Mouse (Mus musculus) urinary bladder, adult 18-20 months (tissue): ENCODE results near the gene Xpot.

Experiments
- DNase-seq, 2 experiments: peaks; one replicate each; pipeline ENCODE4 v3.0.0; 2022; ENCODE audit warnings: low spot score in 2 of 2, mixed read lengths in 2 of 2

Gene Xpot

DNA sequence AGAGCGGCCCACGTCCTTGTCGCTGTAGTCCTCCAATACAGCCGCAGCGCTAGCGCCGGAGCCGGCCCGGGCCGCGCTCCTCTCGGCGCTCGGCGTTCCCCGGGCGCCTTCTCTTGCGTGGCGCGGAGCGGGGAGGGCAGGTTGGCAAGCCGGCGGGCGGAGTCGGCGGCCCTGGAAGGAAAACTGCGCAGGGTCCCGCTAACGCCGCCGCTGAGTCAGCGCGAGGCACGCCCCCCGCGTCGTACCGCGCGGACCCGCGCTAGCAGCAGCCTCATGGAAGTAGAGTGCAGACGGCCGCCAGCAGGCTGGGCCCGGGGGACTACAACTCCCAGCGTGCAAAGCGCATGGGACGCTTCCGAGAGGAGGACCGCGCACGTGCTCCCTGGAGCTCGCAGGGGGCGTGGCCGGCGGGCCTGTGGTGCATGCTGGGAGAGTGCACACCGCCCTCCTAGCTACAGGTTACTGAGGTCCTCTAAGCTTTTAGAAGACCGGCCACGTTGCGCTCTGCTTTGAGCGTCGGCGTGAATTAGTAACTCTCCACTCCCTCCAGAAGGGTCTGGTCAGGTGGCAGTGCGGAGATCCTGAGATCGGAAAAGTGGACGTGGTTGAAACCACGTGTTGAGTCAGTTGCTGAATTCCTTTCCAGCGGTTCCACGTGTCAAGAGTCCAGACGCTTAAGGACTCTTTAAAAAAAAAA is at the start of gene Xpot:
TSS of gene Xpot (minus strand) at position 147 of the 697 bp plus-strand sequence.
- peak; percentile 96 to 98 for DNase-seq

DNA sequence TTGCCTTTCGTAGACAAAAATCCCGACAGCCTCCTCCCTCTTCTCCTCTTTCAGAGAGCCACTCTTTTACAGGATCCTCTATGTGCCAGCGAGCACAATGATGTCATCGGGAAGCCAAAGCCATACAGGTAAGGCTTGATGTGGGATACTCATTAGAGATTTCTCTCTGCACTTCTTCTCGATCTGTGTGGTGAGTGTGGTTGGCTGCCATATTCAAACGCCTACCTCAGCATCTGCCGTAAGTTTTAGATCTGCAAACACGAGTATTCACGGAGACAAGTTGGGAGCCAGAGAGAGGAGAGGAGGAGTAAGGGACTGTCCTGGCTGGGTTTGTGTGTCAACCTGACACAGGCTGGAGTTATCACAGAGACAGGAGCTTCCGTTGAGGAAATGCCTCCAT is 43.0 kb upstream of the Xpot start:
- no peak for DNase-seq

DNA sequence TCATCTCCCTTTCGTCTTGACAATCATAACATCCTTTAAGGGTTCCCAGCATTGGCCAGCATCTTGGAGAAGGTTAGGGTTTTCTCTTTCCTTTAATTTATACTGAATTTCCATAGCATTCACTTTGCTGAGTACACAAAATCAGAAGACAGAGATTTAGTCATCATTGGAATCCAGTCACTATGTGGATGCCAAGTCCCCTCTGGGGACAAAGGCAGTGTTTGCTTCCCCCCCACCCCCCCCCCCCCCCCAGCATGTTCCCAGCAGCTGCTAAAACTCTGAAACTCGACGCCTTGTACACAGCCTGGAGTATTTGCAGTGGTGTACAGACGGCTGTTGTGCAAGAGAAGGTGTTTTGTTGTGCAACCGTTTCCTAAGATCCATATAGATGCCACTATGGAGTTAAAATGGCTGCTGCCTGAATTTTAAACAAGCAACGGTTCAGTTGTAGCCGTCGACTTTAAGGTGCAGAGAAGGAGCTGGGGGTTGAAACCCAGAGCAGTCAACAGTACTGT is 39.6 kb upstream of the Xpot start:
- no peak for DNase-seq

DNA sequence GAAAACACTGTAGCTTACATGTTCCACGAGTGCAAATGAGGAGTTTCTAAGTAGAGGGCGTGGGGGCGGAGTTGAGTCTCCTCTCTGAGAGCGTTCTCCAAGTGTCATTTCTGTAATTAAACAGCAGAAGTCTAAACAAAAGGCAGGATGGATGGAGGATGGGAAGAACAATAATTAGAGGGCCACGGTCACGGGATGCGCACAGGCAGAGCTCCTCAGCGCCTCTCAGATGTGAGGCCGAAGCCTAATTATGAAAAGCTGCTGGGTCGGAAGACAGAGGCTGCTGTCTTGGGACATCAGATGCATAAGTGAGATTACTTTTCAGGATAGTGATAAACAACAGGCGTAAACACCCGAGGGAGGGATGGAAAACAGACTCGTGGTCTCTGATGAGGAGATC is 37.5 kb upstream of the Xpot start:
- no peak for DNase-seq

DNA sequence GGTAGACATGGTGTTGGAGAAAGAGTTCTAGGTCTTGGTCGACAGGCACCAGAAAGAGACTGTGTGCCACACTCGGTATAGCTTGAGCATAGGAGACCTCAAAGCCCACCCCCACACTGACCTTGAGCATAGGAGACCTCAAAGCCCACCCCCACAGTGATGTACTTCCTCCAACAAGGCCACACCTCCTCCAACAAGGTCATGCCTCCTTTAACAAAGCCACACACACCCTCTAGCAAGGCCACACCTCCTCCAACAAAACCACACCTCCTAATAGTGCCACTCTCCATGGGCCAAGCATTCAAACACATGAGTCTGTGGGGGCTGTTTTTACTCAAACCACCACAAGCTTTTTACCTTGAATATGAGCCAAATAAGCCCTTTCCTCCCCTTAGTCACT is 36.6 kb upstream of the Xpot start:
- DNase-seq: no peak

DNA sequence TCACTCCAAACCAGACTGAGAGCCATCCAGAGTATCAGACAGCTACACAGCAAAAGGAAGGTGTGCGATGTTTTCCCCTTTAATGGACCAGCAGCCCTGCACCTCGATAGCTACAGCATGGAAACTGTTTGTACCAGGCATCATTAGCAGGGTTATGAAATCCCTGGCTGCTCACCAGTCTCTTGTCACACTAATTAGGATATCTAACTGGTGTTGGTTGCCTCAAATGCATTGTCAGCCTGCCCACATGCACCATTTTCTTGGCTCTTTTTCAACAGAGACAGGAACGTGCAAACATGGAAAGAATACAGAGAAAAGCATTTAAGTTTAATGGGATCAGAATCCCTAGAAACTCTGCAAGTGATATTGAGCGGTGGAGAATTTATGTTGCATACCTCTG is 29.8 kb upstream of the Xpot start:
- DNase-seq: no peak

DNA sequence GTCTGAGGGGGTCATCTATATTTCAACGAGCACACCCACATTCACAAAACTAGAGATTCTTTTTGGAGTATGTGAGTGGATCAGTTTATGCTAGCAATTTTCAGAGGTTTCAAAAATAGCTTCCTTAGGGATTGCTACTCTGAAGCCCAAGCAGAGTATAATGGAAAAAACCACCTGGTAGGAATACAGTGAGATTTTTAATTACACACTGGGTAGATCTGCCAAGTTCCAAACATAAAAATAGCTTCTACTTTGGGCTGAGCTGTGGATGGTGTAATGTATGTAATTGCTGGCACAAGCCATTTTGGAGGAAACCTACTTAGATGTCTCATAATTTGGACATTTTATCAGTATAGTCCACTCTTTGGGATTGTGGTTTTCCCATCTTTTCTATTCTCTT is 26.9 kb upstream of the Xpot start:
- DNase-seq: no peak

DNA sequence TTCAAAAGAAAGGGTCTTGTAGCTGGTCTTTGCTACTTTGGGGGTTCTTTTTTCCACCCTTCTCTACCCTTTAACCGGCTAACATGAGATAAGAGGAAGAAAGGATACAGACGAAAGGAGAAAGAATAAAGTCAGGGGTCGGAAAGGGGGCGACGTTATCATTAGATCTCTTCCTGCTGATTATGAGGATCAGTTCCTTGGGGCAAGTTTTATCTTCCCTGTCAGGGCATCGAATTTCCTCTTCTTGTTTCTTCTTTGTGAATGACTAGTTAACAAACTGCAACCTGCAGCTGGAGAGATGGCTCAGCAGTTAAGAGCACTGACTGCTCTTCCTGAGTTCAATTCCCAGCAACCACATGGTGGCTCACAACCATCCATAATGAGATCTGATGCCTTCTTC is 20.2 kb upstream of the Xpot start:
- DNase-seq: no peak

DNA sequence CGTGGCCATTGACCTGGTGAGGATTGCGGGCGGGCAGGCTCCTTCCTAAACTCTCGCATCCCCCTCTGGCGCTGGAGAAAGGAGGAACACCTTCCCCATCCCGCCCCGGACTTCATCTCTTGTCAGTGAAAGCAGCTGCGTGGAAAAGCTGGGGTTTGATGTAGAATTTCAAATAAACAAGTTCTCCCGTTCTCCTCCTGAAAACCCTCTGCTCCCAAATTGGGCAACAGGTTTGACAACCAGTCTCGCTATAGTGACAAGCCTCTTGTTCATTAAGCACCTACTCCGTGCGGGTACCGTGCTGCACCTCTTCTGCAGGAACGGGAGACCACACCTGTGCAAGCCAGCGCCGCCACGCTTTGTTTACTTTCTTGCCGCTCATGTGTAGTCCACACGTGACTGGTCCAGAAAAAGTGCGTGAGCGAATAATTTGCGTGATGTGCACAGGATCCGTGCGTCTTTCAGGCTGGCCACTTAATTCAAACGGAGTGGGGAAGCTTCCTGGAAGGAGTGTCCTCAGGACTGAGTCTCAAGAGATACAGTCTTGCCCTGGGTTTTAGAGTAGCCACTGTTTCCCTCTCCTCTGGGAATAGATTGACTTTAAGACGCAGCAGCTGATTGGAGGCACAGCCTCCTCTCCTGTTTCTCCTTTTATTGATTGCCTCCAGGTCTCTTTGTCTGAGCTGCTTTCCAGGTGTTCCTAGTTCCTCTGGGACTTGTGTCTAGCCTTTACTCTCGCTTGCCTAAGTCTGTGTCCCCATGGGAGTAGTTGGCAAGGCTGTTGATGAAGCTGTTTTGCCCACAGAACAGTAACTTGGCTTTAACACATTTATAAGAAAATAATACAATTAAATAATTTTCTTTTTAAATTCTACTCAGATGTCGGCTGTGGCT is 16.2 kb upstream of the Xpot start:
- peak in 1 of 2 experiments; percentile 13 for DNase-seq

DNA sequence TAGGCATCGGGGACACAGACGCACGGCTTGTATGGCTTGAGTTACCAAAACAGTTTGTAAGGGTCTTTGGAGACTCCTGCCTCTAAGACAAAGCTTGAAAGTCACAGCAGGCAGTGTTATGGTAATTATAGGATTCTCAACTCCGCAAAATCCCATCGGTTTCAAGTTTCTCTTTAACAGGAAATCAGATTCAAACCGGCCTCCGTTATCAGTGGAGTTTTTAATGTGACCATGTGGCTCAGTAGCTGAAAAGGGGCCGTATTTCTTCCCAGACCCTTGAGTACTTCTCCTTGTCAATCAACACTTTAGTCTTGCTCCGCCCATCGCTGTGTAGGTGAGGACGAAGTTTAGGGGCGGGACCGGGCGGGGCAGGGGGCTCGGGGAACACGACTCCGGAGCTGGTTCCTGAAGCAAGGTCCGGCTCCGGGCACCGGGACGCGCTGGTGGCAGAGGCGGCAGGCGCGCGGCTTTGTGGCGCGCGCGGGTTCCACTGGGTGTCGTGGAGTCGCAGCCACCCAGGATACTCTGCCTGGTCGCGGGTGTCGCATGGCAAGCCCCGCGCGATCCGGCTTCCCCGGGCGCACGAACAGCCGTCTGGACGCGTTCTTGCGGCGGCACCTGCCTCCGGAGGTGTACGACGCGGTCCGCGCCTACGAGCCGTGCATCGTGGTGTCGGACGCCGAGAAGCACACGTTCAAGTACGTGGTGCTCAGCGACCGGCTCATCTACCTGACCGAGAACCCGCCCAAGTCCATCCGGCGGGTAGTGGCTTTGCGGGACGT is 15.3 kb upstream of the Xpot start, which contains the start of gene D930020B18Rik:
TSS of gene D930020B18Rik (plus strand) at position 317 of the 782 bp plus-strand sequence.
- DNase-seq: peak in 1 of 2 experiments; percentile 21

DNA sequence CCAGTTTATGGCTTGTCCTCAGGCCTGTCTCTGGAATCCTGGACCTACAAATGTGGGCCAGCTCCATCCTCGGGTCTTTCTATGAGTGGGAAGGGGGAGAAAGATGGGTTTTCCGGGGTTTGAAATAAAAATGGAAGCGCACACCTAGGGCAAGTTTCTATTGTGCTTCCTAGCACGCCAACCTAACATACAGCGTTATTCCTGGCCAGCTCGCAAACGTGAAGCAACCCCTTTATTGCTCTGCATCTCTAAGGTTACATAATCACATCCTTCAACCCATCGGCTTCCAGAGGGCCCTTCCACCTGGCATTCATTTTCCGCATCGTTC is 14.8 kb upstream of the Xpot start:
- DNase-seq: no peak

DNA sequence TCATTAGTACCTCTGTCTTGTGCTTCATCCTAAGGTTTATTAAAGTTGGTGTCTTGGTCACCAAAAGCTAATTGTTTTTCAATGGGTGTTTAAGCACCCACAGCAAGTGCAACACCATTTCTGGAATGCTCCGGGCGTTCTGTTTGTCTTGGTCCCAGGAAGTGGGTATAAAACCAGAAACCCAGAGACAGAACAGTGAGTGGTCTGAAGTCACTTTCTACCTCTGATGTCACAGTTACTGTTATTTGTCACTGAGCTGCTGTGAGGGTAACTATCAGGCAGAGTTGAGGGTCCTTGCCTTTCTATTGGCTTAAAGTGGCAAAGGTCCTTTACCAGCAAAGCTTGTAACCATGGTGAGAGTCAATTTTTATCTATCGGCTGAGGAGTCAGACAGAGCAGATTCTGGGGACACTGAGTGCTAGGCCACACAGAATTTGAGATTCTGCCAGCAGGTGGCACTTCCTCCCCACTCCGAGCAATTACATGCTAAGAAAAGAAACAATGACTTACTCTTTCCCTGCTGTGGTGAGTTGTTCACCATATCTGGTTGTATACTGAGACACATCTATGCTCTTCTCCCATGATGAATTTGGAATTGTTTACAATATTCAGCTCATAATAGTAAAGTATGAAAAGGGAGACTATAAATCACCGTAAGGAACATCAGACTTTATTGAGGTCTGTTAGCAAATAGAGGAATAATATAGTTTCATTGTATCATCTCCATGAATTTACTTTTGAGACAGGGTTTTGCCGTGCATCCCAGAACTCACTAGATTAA is 14.2 kb upstream of the Xpot start:
- no peak for DNase-seq

DNA sequence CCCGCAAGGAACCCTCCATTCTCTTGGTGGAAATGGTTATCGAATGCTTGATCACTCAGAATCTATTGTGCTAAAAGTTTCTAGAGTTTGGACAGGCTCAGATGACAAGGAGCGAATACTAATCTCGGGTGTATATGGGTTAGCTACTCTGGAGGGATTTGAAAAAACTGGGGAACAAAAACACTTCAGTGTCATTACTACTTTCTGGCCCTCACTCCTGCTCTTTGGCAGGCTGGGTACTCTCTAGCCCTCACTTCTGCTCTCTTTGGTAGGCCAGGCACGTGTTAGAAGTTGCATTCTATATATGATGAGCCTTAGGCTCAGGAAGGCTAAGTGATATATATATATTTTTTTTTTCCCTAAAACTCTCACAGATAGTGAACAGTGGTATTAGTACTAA is 13.4 kb upstream of the Xpot start:
- DNase-seq: no peak

DNA sequence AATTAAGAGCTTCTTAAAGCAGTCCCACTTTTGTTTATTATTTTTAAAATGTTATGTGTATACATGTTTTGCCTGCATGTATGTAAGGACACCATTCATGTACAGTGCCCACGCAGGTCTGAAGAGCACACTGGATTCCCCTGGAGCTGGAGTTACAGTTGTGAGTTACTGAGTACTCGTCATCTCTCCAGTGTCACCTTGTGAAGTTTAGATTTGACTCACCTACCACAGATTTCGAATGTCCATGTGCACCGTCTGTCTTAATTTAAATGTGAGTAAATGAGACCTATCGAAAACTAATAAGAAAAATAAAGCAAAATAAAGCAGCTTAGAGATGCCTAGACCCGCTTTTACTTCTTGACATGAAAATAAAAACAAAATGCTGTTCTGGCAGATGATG is 10.1 kb upstream of the Xpot start:
- no peak for DNase-seq

DNA sequence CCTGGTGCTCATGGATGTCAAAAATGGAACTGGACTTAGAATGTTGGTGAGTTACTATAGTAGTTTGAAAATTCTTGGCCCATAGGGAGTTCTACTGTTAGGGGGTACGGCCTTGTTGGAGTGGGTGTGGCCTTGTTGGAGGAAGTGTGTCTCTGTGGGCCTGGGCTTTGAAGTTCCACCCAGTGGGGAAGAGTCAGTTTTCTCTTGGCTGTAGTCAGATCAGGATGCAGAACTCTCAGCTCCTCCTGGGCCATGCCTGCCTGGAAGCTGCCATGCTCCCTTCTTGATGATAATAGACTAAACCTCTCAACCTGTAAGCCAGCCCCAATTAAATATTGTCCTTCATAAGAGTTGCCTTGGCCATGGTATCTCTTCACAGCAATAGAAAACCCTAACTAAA is 8.0 kb upstream of the Xpot start:
- no peak for DNase-seq

DNA sequence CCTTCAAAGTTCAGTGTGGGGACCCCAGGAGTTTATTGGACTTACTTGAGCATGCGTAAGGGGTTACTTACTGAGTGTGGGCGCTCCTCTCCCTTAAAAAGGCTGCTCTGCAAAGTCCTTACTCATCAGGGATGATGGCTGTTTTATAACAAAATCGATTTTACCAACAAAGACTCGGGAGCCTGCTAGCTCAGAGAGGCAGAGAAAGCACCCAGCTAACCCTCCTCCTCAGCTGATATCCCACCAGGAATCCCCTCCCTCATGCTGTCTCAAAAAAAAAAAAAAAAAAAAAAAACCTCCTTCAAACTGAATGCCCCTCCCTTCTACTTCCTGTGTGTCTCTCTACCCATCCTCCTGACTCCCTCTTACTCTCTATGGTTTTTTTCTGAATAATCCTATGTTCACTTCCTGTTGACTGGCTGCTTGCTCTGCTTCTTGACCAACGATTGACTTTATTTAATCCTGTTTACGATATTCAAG is 2.5 kb upstream of the Xpot start:
- no peak for DNase-seq

DNA sequence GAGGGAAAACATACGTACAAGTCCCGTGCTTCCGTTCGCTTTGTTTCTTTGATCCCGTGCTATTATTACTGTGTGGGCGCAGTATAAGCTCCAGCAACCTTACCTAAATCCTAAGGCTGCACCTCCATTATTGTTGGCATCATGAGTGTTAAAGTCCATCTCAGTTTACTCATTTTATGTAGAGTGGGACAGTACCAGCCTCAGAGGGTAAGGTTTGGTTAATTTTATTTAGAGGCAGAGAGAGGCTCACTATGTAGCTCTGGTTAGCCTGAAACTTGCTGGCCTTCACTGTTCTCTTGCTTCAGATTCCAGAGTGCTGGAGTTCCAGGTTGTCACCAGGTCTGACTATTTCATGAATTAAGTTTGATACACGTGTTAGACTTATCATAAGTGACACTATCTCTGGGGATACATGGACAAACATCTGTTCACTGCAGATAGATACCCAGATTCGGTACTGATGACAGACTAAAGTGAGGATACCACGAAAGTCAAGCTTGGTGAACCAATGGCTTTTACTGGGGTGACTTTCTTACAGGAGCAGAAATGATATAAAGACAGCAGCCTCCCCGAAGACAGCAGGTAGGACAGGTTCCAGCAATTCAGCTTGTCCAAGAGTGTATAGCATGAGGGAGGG is 1.2 kb upstream of the Xpot start:
- no peak for DNase-seq

DNA sequence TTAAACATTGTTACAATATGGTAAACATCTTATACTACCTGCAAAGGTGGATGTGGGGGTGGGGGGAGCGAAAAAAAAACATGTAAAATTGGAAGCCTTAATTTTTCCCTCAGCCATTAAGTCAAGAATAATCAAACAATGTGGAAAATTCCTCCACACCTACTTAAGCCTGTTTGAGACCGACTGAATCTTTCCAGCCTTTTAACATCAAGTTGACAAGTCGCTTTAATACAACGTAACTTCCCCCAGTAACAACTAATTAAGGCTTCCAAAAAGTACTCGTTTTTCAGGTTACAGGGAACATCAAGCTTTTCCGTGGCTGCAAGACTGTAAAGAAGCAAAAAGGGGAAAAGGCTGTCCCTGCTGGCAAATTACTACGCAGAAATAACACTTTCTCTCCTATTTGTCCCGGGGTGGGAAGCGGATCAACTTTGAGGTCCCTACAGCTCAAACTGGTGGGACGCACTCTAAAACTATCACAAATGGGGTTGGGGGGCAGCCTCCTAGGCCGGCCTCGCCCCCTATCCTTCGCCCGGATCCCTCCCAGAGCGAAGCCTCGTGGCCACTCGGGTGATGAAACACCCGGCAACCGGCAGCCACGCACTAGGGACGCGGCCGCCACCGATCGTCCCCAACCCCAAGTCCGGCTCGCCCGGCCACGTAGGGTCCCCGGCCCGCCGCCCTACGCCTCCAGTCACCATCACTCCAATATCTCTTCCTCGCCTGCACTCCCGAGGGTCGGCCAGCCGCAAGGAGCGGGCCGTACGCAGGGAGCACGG is 536 bp downstream of the Xpot start:
- no peak for DNase-seq

DNA sequence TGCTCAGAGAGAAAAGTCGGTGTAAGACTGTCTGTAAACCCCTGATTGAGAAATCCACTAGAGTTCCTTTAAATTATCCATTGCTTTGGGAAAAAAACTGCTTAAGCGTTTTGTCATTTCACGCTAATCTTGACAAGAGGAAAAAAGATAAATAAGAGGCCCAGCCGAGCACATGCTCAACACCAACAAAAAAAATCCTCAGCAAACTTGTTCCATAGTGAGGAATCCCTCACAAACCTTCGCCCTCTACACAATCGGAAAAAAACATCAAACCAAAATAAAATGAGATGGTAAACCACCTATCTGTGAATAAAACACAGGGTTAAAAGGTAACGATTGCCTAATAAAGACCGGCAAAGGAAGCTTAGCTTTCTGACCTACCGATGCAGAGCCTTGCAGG is 1.1 kb downstream of the Xpot start:
- DNase-seq: no peak

DNA sequence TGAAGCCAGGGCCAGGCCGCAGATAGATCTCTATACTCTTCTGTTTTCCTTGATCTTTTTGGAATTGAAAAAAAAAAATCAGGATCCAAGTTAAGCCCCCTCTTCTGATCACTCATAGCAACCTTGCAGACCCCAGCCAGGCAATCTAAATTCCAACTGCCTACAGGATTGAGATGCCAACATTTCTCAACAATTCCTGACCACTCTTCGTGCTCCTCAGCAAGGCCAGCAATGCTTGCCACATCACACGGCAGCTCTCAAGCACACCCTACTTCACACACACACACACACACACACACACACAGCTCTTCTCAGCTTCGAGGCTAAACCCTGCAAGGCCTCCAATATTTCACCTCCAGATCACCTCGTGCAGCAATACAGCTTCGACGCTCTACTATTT is 2.5 kb downstream of the Xpot start:
- no peak for DNase-seq
